Mouse (Mus musculus) stomach, postnatal 0 days (tissue): ENCODE results near the gene Ptpn11.

Experiments
- CTCF ChIP-seq: IDR thresholded peaks from 2 replicates; pipeline ENCODE4 v1.5.1; 2016; ENCODE audit warnings: antibody characterized with exemption, low read depth, mild to moderate bottlenecking, moderate library complexity
- EP300 ChIP-seq: optimal IDR thresholded peaks from 2 replicates; pipeline ENCODE3; 2016; ENCODE audit warnings: antibody characterized with exemption

GRCm38 (mm10) chr5:121166884-121167283 is 24.3 kb downstream of the Ptpn11 start:
- no peak for TF ChIP-seq EP300
- no peak for TF ChIP-seq CTCF
